Mouse (Mus musculus) embryonic stem cell, embryonic (primary cell): ENCODE measurements around the gene Mipol1.

Experiments
- CTCF ChIA-PET, 4 experiments: fragments of 300-600 bp in 2 of 4; fragments of 350-600 bp in 2 of 4; sonication (Branson Sonifier 250); formaldehyde crosslinking; loops; one replicate each; lab custom pipeline; 2022; ENCODE audit warnings: inconsistent platforms in 2 of 4; lab: Charles Lee
- POLR2A ChIA-PET, 4 experiments: fragments of 300-600 bp in 2 of 4; fragments of 350-600 bp in 2 of 4; sonication (Branson Sonifier 250); formaldehyde crosslinking; loops; one replicate each; lab custom pipeline; 2022; ENCODE audit warnings: antibody characterized with exemption in 4 of 4, inconsistent platforms in 1 of 4; lab: Charles Lee

Gene Mipol1

DNA sequence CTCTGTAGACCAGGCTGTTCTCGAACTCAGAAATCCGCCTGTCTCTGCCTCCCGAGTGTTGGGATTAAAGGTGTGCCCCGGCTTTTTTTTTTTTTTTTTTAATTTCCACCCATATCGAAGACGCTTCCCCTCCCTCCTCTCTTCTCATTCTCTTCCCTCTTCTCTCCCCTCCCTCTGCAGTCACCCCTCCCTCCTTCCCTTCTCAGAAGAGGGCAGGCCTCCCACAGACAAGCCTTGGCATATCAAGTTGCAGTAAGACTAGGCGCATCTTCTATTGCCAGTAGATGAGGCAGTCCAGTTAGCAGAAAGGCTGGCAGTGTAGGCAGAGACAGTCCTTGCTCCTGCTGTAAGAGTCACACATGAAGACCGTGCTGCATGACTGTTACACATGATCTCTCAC is 2.5 kb upstream of the Mipol1 start:
- CTCF ChIA-PET = no interaction called here
- POLR2A ChIA-PET = no interaction called here

DNA sequence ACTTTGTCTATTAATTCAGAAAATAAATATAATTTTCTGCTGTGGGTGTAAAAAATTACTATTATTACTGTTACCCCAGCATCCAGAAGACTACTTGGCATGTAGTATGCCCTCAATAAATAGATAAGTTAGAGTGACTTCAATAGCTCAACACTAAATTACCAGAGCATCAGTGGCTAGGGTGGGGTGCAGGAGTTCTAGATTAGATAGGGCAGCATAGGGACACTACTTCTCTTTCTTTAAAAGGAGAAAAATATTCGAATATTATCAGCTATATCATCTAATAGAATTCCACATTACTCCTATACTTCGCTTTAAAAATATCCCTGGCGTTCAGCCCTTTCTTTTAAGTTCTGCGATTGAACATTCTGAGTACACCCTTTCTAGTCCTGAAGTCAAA is 524 bp upstream of the Mipol1 start:
- CTCF ChIA-PET = interaction anchor here in 1 of 4 experiments (1.0 kb wide), 1 partner anchor 14 kb away, joined by 3 read pairs; no protein-coding TSS in a partner anchor

DNA sequence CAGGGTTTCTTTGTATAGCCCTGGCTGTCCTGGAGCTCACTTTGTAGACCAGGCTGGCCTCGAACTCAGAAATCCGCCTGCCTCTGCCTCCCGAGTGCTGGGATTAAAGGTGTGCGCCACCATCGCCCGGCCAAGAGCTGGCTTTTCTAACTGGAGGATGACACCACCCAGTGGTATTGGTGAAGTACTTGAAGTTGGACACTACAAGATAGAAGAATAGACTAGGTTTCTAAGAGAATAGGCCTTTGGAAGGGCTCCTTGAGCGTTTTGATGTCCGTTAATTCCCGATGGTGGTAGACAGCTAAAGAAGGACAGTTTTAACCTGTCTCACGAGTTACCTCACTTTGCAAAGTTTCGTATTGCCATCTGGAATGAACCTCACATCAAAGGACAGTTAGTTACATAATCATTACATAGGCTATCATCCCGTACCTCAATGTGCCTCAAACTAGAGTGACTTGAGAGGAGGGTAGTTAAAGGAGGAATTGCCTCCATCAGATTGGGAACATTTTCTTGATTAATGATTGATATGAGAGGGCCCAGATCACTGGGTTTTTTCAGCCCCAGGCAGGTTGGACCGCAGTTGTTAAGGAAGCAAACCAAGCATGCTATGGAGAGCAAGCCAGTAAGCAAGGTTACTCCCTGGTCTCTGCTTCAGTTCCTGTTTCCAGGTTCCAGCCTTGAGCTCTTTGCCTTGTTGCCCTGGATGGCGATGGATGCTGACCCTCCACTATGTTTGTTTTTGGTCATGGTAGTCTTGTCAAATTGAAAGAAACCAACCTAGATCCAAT is 1.1 kb downstream of the Mipol1 start:
- ChIA-PET POLR2A (interaction anchor here (0.6 to 2.6 kb wide), 14 partner anchors 8 to 1809 kb away, joined by 3 to 21 read pairs (median 4); no protein-coding TSS in a partner anchor), CTCF (interaction anchor here in 1 of 4 experiments (0.7 to 1.0 kb wide), 3 partner anchors 37 to 550 kb away, joined by 3 to 5 read pairs (median 4); no protein-coding TSS in a partner anchor)

More for the DNA sequence above, 524 bp upstream of the Mipol1 start:
- POLR2A ChIA-PET = interaction anchor here in 3 of 4 experiments (0.6 to 2.6 kb wide), 14 partner anchors 10 to 1837 kb away, joined by 3 to 21 read pairs (median 4); partner anchors contain the start of genes Pnn (in 1 of the 3) and Slc25a21 (in 1 of the 3)

DNA sequence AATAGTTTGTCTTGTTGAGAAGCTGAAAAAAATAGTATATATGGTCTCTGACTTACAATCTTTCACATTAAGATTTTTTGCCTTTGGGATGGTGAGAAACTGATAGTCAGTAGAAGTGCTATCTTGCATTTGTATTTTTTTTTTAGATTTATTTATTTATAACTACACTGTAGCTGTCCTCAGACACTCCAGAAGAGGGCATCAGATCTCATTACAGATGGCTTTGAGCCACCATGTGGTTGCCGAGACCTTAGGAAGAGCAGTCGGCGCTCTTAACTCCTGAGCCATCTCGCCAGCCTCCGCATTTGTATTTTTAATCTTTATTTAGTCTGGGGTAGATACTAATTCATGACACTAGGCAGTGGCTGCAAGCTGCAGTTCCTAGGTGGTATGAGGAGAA is 3.2 kb downstream of the Mipol1 start:
- ChIA-PET POLR2A (interaction anchor here in 1 of 4 experiments (0.8 kb wide), 1 partner anchor 11 kb away, joined by 4 read pairs; no protein-coding TSS in a partner anchor), CTCF (interaction anchor here in 3 of 4 experiments (0.6 to 1.2 kb wide), 4 partner anchors 10 to 550 kb away, joined by 3 to 14 read pairs (median 5); no protein-coding TSS in a partner anchor)

DNA sequence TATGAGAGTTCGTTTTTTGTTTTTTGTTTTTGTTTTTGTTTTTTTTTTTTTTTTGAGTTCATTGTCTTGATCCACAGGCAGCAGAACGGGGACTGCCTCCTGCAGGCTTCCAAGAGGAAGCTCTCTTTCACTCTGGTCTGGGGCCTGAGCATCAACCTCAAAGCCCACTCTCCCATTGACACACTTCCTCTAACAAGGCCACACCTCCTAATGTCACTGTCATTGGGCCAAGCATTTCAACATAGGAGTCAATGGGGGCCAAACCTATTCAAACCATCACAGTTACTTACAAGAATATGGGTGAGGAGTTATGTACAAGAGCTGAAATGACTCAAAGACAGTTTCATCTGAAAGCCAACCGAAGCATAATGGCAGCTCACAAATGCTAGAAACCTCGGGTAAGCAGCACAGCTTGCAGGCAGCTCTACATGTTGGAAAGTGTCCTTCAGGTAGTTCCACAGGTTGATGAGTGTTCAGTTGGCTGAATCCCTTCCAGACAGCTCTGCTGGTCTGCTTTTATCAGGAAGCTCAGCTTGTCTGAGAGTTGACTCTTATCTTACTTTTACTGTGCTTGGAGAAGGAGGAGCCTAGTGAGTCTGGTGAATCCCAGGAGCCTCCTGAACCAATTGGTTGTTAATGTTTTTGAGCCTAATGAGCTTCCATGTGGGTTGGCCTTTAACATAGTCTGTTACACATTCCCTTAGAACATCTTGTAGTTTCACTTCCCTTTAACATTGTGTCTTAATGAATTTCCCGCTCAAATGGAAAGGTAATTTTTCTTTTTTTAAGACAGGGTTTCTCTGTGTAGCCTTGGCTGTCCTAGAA is 13.7 kb downstream of the Mipol1 start:
- ChIA-PET CTCF (interaction anchor here in 2 of 4 experiments (0.6 to 1.4 kb wide), 5 partner anchors 10 to 562 kb away, joined by 3 to 6 read pairs (median 3); partner anchors contain the start of genes Mipol1 (in 1 of the 2) and Prps1l3 (in 1 of the 2)), POLR2A (interaction anchor here in 3 of 4 experiments (0.6 to 2.9 kb wide), 8 partner anchors 9 to 249 kb away, joined by 3 to 14 read pairs (median 5); partner anchors contain the start of genes Mipol1 (in 3 of the 3) and Prps1l3 (in 3 of the 3))

DNA sequence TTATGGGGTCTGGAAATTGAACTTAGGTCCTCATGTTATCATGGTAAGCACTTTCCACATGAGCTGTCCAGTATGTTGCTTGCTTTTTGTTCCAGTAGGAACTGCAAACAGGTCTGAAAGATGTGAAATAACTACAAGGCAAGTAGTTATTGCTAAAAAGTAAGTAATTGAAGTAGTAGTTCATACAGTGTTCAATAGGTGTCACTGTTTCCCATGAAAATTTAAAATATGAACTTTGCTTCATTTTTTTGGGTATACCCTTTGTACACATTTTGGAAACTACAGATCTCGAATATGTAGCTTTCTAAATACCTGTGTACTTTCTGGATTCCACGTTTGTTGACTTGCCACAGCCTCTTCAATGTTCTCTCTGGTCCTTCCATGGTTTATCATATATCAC is 28.3 kb downstream of the Mipol1 start:
- ChIA-PET CTCF (interaction anchor here in 1 of 4 experiments (1.7 kb wide), 1 partner anchor 284 kb away, joined by 4 read pairs; no protein-coding TSS in a partner anchor), POLR2A (no interaction called here)

DNA sequence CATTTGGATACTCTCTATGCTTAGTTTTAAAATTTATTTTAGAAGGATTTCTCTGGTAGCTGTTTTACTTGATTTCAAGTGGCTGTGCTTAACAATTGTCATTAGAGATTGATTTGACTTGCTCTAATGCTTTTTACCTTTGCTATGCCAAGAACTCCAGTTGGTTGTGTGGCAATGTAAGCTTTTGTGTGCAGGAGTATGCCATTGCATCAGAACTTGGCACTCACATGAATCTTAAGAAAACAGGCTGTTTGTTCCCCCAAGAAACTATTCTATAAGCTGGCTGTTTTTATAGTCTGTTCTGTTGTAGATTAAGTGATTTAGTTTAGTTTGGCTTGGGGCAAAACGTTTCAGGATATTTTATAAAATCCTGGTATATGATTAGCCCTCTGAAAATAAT is 45.2 kb downstream of the Mipol1 start:
- ChIA-PET CTCF (no interaction called here), POLR2A (interaction anchor here in 1 of 4 experiments (0.7 kb wide), 1 partner anchor 990 kb away, joined by 3 read pairs; no protein-coding TSS in a partner anchor)

DNA sequence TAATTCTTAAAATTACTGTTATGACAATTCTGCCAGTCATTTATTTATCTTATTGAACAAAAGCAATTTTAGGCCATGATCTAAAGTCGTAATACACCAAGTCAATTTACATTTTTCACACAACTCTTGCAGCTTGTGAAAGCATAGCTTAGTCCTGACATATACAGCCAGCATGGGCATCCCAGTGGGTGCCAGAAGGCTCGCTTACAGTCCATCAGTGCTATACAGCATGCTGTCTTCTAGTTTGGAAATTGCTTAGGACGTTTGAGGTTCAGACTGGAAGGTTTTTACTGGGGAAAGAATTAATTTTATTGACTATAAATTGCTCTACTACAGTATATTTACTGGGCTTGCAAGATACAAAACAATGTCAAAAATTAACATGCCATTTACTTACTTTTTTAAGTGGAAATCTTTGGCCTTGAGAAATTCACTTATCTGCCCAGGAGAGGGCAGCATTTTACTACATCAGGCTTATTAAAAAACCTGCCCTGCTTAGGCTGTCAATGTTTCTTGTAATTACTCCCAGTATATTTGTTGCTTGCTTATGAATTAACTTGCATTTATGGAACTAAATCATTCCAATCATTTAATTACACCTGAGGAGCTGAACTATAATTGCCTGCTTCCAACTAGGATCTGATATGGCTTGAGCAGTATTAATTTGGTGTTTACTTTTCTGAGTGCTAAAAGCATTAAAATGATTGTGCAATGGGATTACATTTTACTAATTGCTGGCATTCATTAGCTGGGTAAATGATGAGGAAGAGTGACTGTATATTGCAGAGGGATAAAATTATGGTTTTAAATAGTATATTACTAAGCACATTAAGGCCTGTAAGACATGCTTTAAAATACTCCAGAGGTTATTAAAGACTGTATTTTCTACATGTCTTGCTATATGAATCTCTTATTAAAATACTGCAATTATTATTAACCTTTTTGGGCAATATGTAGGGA is 51.2 kb downstream of the Mipol1 start:
- POLR2A ChIA-PET = interaction anchor here in 1 of 4 experiments (0.8 kb wide), 1 partner anchor 11 kb away, joined by 4 read pairs; no protein-coding TSS in a partner anchor
- CTCF ChIA-PET = interaction anchor here in 1 of 4 experiments (1.2 kb wide), 1 partner anchor 260 kb away, joined by 5 read pairs; no protein-coding TSS in a partner anchor

DNA sequence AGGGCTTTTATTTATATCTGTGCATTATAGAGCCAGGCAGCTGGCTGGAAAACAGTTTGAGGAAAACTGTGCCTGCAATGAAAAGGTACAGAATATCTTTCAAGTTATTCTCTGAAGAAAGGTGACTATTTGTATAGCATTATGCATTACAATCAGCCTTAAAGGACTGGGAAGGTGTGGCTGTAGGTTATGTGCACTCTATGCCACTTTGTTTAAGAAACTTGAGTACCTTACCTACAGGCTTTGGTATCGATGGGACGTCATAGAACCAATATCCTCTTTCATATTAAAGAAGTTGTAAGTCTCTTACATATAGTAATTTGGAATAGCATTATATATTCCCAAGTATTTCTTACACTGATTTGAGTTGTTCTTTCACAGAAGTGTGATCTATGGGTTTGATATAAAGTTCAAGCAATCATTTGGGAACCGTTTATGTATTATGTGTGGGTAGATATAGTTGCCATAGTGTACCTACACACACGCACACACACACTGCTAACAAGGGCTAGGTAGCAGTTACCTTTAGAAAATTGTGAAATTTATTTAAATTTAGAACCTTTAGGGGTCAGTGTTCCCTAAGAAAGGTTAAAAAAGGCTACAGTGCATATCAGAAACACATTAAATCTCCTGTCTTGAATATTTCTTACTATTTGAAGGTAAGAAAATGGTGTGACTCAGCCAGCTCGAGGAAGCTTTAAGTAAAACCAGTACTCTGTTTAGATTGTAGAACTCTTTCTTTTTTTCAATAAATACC is 55.3 kb downstream of the Mipol1 start:
- POLR2A ChIA-PET = no interaction called here
- CTCF ChIA-PET = no interaction called here

DNA sequence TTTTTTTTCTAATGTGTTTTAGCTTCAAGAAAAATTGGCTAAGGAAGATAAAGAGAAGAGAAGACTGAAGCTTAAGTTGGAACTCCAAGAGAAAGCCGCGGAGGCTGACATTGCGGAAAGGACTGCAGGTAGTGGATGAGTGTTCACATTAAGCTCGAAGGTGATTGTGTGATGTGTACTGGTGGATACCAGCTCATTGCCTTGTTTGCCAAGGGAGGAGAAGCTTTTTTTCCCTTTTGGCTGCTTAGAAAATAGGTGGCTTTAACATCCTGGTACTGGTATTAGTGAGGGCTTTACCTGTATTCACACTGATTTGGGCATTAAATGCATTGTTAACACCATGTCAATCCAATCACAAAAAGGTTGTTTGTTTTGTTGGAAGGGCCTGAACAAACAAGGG is 77.1 kb downstream of the Mipol1 start:
- ChIA-PET POLR2A (interaction anchor here in 1 of 4 experiments (0.7 kb wide), 1 partner anchor 75 kb away, joined by 3 read pairs; no protein-coding TSS in a partner anchor), CTCF (no interaction called here)

DNA sequence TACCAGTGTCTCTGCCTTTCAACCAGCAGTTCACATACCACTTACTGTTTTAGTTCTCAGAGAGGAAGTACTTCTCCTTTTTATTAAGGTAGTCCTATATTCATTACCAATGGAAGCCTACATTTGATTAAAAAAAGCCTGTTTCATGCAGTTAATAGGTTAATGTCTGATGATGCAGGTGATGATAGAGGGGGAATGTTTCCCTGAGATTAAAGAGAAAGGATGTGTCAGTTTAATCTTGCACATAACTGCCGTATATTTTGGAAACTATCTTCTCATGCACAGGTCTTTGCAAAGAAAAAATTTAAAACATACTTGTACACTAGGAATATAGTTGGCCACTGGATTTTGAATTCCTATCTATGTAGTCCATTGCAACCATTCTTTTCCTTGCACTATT is 77.5 kb downstream of the Mipol1 start:
- POLR2A ChIA-PET = interaction anchor here in 1 of 4 experiments (0.7 kb wide), 1 partner anchor 75 kb away, joined by 3 read pairs; no protein-coding TSS in a partner anchor
- CTCF ChIA-PET = no interaction called here

DNA sequence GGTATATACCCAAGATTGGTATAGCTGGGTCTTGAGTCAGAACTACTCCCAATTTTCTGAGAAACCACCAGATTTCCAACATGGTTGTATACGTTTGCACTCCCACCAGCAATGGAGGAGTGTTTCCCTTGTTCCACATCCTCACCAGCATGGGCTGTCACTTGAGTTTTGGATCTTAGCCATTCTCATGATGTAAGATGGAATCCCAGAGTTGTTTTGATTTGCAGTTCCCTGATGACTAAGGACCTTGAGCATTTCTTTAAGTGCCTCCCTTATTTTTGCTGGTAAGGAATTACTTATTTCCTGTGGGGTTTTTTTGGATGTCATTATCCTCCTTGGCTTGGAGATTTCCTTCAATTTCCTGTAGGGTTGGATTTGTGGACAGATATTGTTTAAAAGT is 108.8 kb downstream of the Mipol1 start:
- POLR2A ChIA-PET = no interaction called here
- CTCF ChIA-PET = no interaction called here

DNA sequence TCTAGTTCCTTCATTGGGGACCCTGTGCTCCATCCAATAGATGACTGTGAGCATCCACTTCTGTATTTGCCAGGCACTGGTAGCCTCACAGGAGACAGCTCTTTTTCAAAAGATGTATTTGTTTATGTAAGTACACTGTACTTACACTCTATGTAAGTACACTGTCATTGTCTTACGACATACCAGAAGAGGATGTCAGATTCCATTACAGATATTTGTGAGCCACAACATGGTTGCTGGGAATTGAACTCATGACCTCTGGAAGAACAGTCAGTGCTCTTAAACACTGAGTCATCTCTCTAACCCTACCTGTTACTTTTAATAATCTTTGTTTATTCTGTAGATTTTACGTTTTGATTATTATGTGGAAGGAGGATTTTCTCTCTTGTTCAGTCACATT is 109.9 kb downstream of the Mipol1 start:
- ChIA-PET POLR2A (no interaction called here), CTCF (no interaction called here)

DNA sequence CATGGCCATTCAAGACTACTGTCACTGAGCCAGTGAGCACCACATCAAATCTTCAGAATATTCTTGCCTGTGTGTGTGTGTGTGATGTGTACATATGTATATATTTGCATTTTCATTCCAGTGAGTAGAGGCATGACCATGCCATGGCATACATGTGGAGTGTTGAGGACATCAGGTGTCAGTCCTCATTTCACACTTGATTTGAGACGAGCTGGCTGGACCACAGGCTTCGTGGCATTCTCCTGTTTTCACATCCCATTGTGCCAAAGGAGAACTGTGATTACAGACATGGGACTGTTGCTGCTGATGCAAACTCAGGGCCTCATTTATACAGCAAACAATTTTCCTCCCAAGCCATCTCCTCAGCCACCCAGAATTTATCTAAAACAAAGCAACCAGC is 132.5 kb downstream of the Mipol1 start:
- POLR2A ChIA-PET = no interaction called here
- CTCF ChIA-PET = no interaction called here

DNA sequence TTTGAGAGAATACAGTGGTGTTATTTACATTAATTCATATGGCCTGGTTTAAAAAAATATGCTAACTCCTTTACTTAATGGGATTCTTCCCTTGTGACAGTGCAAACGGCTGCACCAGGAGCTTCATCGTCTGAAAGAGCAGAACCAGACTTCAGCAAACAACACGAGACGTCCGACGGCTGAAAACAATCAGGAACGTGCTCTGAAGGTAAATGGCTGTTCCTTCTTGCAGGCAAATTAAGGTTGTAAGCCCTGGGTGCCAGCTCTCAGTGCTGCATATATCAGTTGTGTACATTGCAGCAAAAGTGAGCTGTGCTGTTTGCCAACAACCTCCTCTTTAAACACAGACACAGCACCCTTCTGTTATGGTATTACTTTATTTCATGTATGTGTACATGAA is 133.8 kb downstream of the Mipol1 start:
- CTCF ChIA-PET = no interaction called here

DNA sequence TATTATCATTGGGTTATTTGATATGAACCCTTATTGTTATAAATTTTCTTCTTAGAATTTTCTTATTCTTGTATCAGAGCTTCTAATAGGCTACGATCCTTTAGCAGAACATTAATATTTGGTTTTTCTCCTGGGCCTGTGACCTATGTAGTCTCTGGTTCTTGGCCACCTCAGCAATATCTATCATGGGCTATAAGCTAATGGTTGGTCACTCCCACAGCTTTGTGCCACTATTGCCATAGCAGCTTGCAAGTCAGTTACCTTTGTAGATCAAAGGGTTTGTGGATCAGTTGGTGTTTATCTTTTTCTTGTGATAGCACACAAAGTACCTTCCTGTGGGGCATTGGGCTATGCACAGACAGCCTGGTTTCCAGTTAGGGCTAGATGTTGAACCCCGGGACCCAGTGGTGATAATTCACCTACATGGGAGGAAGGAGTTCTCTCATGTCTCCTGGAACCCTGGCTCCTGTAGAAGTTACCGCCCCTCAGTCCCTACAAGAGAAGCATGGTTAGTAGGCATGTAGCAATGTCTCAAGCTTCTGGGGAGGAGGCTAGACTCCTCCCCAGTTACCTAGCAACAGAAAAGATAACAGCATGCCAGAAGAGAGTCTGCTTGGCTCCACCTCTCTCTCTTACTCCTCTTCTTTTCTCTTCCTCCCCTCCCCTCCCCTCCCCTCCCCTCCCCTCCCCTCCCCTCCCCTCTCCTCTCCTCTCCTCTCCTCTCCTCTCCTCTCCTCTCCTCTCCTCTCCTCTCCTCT is 141.7 kb downstream of the Mipol1 start:
- POLR2A ChIA-PET = no interaction called here
- CTCF ChIA-PET = no interaction called here

More for the DNA sequence above, 133.8 kb downstream of the Mipol1 start:
- POLR2A ChIA-PET = no interaction called here
